Mouse (Mus musculus) liver, embryonic 14.5 days (tissue): Measurements from ENCODE around the gene Alpk3.

Experiments
- CTCF ChIP-seq: IDR thresholded peaks from 2 replicates; pipeline ENCODE4 v1.5.1; 2016; ENCODE audit warnings: antibody characterized with exemption, low read depth, control low read depth
- EP300 ChIP-seq: IDR thresholded peaks from 2 replicates; pipeline ENCODE4 v1.6.1; 2016; ENCODE audit warnings: antibody characterized with exemption, low read depth

GRCm38 (mm10) chr7:81100341-81100740 is 42.9 kb downstream of the Alpk3 start:
- TF ChIP-seq CTCF (no peak), EP300 (no peak)
